Mouse (Mus musculus) CH12.LX (cell line): Measurements from ENCODE around the gene Gabpb2. TPM values are rescaled to one million over a fixed set of nuclear protein-coding genes. Genes with fewer than 3 reads are reported as not detected.

Experiments
- DNase-seq: peaks from one replicate; pipeline ENCODE4 v3.0.0-alpha.2; 2013; ENCODE audit errors: extremely low read depth
- H3K27ac ChIP-seq: 2 replicates; pipeline ENCODE4 v1.5.1; 2012; ENCODE audit warnings: low read depth, mild to moderate bottlenecking, control low read depth, moderate library complexity; ENCODE audit not compliant: insufficient read depth
- H3K27me3 ChIP-seq: replicated peaks from 2 replicates; pipeline ENCODE3; 2012; ENCODE audit warnings: inconsistent platforms
- H3K36me3 ChIP-seq, 2 experiments: replicated peaks in 1 of 2; 2 replicates each; pipeline versions ENCODE3 to v1.6.1; 2012; ENCODE audit warnings: inconsistent platforms in 1 of 2, low read length in 1 of 2, mild to moderate bottlenecking in 1 of 2, mixed read lengths in 1 of 2, moderate library complexity in 1 of 2; ENCODE audit not compliant: control insufficient read depth in 1 of 2, insufficient read depth in 1 of 2
- H3K4me1 ChIP-seq, 2 experiments: 2 replicates each; pipeline ENCODE4 v1.6.1; 2012; ENCODE audit warnings: inconsistent platforms in 1 of 2, moderate library complexity in 1 of 2; ENCODE audit not compliant: insufficient read depth in 2 of 2, control insufficient read depth in 1 of 2
- H3K4me2 ChIP-seq: 2 replicates; pipeline ENCODE4 v1.6.1; 2012; ENCODE audit warnings: low read depth, mild to moderate bottlenecking, control low read depth; ENCODE audit not compliant: poor library complexity, insufficient read depth, severe bottlenecking
- H3K4me3 ChIP-seq, 3 experiments: fragments of 150-350 bp in 1 of 3; sonication (generic) in 1 of 3; replicated peaks in 1 of 3; 2 replicates each; pipeline versions ENCODE3 to v1.5.1; 2011 to 2012; ENCODE audit warnings: low read depth in 2 of 3, low read length in 2 of 3, mild to moderate bottlenecking in 2 of 3, moderate library complexity in 2 of 3, control low read depth in 1 of 3, improper control_type of control experiment in 1 of 3, inconsistent platforms in 1 of 3, mixed read lengths in 1 of 3; ENCODE audit not compliant: poor library complexity in 1 of 3
- H3K79me2 ChIP-seq: replicated peaks from 2 replicates; pipeline ENCODE4 v1.6.1; 2012; ENCODE audit warnings: mild to moderate bottlenecking, moderate library complexity; ENCODE audit not compliant: control insufficient read depth, poor library complexity, insufficient read depth, severe bottlenecking; ENCODE audit errors: extremely low read depth
- H3K9ac ChIP-seq: 2 replicates; pipeline ENCODE4 v1.6.1; 2012; ENCODE audit warnings: low read depth, mild to moderate bottlenecking, control low read depth, moderate library complexity; ENCODE audit not compliant: insufficient read depth
- H3K9me3 ChIP-seq: replicated peaks from 2 replicates; pipeline ENCODE3; 2012; ENCODE audit warnings: low read length, inconsistent platforms, mixed read lengths
- BHLHE40 ChIP-seq: IDR thresholded peaks from 2 replicates; pipeline ENCODE4 v1.6.1; 2011; ENCODE audit warnings: mild to moderate bottlenecking, low read depth, low read length, improper control_type of control experiment
- CHD2 ChIP-seq: IDR thresholded peaks from 2 replicates; pipeline ENCODE4 v1.6.1; 2011; ENCODE audit warnings: low read length, improper control_type of control experiment
- E2F4 ChIP-seq: IDR thresholded peaks from 2 replicates; pipeline ENCODE4 v1.6.1; 2011; ENCODE audit warnings: low read depth, low read length, improper control_type of control experiment; ENCODE audit not compliant: insufficient replicate concordance
- ELF1 ChIP-seq: IDR thresholded peaks from 2 replicates; pipeline ENCODE4 v1.6.1; 2014; ENCODE audit warnings: low read depth, mild to moderate bottlenecking, inconsistent platforms, low read length, improper control_type of control experiment
- ETS1 ChIP-seq: conservative IDR thresholded peaks from 2 replicates; pipeline ENCODE4 v1.6.1; 2012; ENCODE audit warnings: low read depth, mild to moderate bottlenecking, inconsistent platforms, low read length, improper control_type of control experiment, moderate library complexity
- HCFC1 ChIP-seq: IDR thresholded peaks from 2 replicates; pipeline ENCODE4 v1.6.1; 2012; ENCODE audit warnings: low read depth, mild to moderate bottlenecking, inconsistent platforms, low read length, improper control_type of control experiment
- IRF4 ChIP-seq: IDR thresholded peaks from 2 replicates; pipeline ENCODE4 v1.6.1; 2014; ENCODE audit warnings: low read depth, mild to moderate bottlenecking, inconsistent platforms, low read length, improper control_type of control experiment
- JUND ChIP-seq: conservative IDR thresholded peaks from 2 replicates; pipeline ENCODE4 v1.6.1; 2011; ENCODE audit warnings: low read depth, low read length, improper control_type of control experiment
- KAT2A ChIP-seq: IDR thresholded peaks from 2 replicates; pipeline ENCODE4 v1.6.1; 2012; ENCODE audit warnings: low read length, improper control_type of control experiment, inconsistent platforms; ENCODE audit not compliant: insufficient replicate concordance
- MAFK ChIP-seq: IDR thresholded peaks from 2 replicates; pipeline ENCODE4 v1.6.1; 2011; ENCODE audit warnings: low read length, improper control_type of control experiment; ENCODE audit not compliant: insufficient replicate concordance
- MAX ChIP-seq: IDR thresholded peaks from 2 replicates; pipeline ENCODE4 v1.6.1; 2011; ENCODE audit warnings: low read length, improper control_type of control experiment
- MAZ ChIP-seq: IDR thresholded peaks from 2 replicates; pipeline ENCODE4 v1.6.1; 2012; ENCODE audit warnings: low read depth, mild to moderate bottlenecking, inconsistent platforms, low read length, improper control_type of control experiment, moderate library complexity
- MXI1 ChIP-seq: IDR thresholded peaks from 2 replicates; pipeline ENCODE4 v1.6.1; 2011; ENCODE audit warnings: mild to moderate bottlenecking, low read depth, low read length, improper control_type of control experiment
- MYC ChIP-seq: IDR thresholded peaks from 2 replicates; pipeline ENCODE4 v1.6.1; 2011; ENCODE audit warnings: low read depth, mild to moderate bottlenecking, improper control_type of control experiment, low read length
- NELFE ChIP-seq: IDR thresholded peaks from 2 replicates; pipeline ENCODE4 v1.6.1; 2011; ENCODE audit warnings: low read depth, low read length, improper control_type of control experiment
- NRF1 ChIP-seq: IDR thresholded peaks from 2 replicates; pipeline ENCODE4 v1.6.1; 2014; ENCODE audit warnings: low read depth, mild to moderate bottlenecking, inconsistent platforms, low read length, improper control_type of control experiment, moderate library complexity
- POLR2A ChIP-seq: IDR thresholded peaks from 2 replicates; pipeline ENCODE4 v1.6.1; 2011; ENCODE audit warnings: low read depth, mild to moderate bottlenecking, improper control_type of control experiment, low read length
- RCOR1 ChIP-seq: conservative IDR thresholded peaks from 2 replicates; pipeline ENCODE4 v1.6.1; 2012; ENCODE audit warnings: low read depth, mild to moderate bottlenecking, inconsistent platforms, low read length, improper control_type of control experiment
- SIN3A ChIP-seq: IDR thresholded peaks from 2 replicates; pipeline ENCODE4 v1.6.1; 2012; ENCODE audit warnings: low read length, improper control_type of control experiment, inconsistent platforms
- SMC3 ChIP-seq: IDR thresholded peaks from 2 replicates; pipeline ENCODE4 v1.6.1; 2011; ENCODE audit warnings: low read depth, low read length, improper control_type of control experiment
- TBP ChIP-seq: conservative IDR thresholded peaks from 2 replicates; pipeline ENCODE4 v1.6.1; 2011; ENCODE audit warnings: low read depth, low read length, improper control_type of control experiment
- TCF12 ChIP-seq: IDR thresholded peaks from 2 replicates; pipeline ENCODE4 v1.6.1; 2014; ENCODE audit warnings: low read depth, mild to moderate bottlenecking, inconsistent platforms, low read length, improper control_type of control experiment
- UBTF ChIP-seq: IDR thresholded peaks from 2 replicates; pipeline ENCODE4 v1.6.1; 2012; ENCODE audit warnings: low read depth, mild to moderate bottlenecking, inconsistent platforms, low read length, improper control_type of control experiment, moderate library complexity
- USF1 ChIP-seq: IDR thresholded peaks from 2 replicates; pipeline ENCODE4 v1.6.1; 2014; ENCODE audit warnings: low read depth, mild to moderate bottlenecking, inconsistent platforms, low read length, improper control_type of control experiment
- ZC3H11A ChIP-seq: IDR thresholded peaks from 2 replicates; pipeline ENCODE4 v1.6.1; 2012; ENCODE audit warnings: low read depth, mild to moderate bottlenecking, inconsistent platforms, low read length, improper control_type of control experiment
- ZMIZ1 ChIP-seq: IDR thresholded peaks from 2 replicates; pipeline ENCODE4 v1.6.1; 2012; ENCODE audit warnings: low read depth, mild to moderate bottlenecking, inconsistent platforms, low read length, improper control_type of control experiment
- dilution Hi-C: fragments of 300-500 bp; cut with MboI; formaldehyde crosslinking; loops from 2 replicates; pipeline ENCODE4 v1.14.3; 2020; ENCODE audit warnings: low sequenced_read_pairs; ENCODE audit not compliant: extremely low pct_unique_long_range_greater_than_20kb, extremely low pct_ligation_motif_present
- in situ Hi-C: fragments of 300-500 bp; cut with MboI; formaldehyde crosslinking; loops from 3 replicates; pipeline ENCODE4 v1.14.3; 2019; ENCODE audit warnings: low sequenced_read_pairs, low pct_ligation_motif_present, low pct_unique_long_range_greater_than_20kb, mixed read lengths
- polyA plus RNA-seq: library from polyadenylated mRNA; unstranded; fragments of >175 nt; gene quantifications from 2 replicates; pipeline ENCODE4 v1.2.1, GENCODE M21; 2012; ENCODE audit warnings: low read depth; ENCODE audit not compliant: insufficient read length
- total RNA-seq, 2 experiments: library from RNA; depleted of rRNA; stranded (reverse); fragments of 300-350 nt in 1 of 2; fragments of >200 nt in 1 of 2; gene quantifications; 2 replicates each; pipeline ENCODE4 v1.2.3; 2012 to 2014

The Gabpb2 gene
- total and polyA plus RNA-seq, 3 experiments = 14.7 to 20.6 (median 16.6) TPM

GRCm38 (mm10) chr3:95228148-95228893 is 10.6 kb upstream of the Gabpb2 start, which contains the start of gene Cdc42se1:
Gene Cdc42se1, plus strand, starts transcription at chr3:95228732.
- H3K9ac ChIP-seq = peak within 1 kb of the TSS; percentile 95
- dilution Hi-C loops (no loop called here), in situ Hi-C loops (no loop called here)
- H3K27ac ChIP-seq = peak within 1 kb of the TSS; percentile 80
- H3K36me3 ChIP-seq = peaks cover 21 to 42% of the 10 kb centered on the region in 2 experiments
- peak within 1 kb of the TSS; percentile 76 to 97 (median 96) for H3K4me3 ChIP-seq
- peaks cover 81% of the 10 kb centered on the region for H3K79me2 ChIP-seq
- H3K9me3 ChIP-seq = peaks cover 3% of the 10 kb centered on the region
- DNase-seq = peak; percentile 92
- H3K4me1 ChIP-seq = peaks cover 12 to 40% of the 10 kb centered on the region in 2 experiments
- no peaks in the 10 kb centered on the region for H3K27me3 ChIP-seq
- TF ChIP-seq NRF1 (peak; percentile 41), MAFK (peak; percentile 80; the same call in 1 of the 2 replicates), CHD2 (peak; percentile 74), NELFE (peak; percentile 80), USF1 (no peak), TCF12 (peak; percentile 82), SIN3A (peak; percentile 65; the same call in 1 of the 2 replicates), TBP (0 out of 2 replicates have a peak, but pooled peaks have one; percentile 52), MAZ (peak; percentile 64; the same call in 1 of the 2 replicates), SMC3 (0 out of 2 replicates have a peak, but pooled peaks have one; percentile 3), JUND (no peak), BHLHE40 (peak; percentile 15; the same call in 1 of the 2 replicates), KAT2A (0 out of 2 replicates have a peak, but pooled peaks have one; percentile 31), ELF1 (peak; percentile 67), ZMIZ1 (peak; percentile 92), MXI1 (peak; percentile 92), POLR2A (peak; percentile 86), HCFC1 (peak; percentile 56), RCOR1 (no peak), IRF4 (no peak; the same call in 1 of the 2 replicates), ZC3H11A (no peak), MAX (peak; percentile 80), MYC (peak; percentile 82), ETS1 (peak; percentile 26), UBTF (peak; percentile 92), E2F4 (no peak)
- peak within 1 kb of the TSS; percentile 79 for H3K4me2 ChIP-seq
